Mouse (Mus musculus) embryo, embryonic 10.5 days (tissue): ENCODE measurements at regions not wholly inside any gene's neighbourhood (a gene's known extent, or its start where the extent isn't known, plus 50 kb on each side); places are given as distances from the start of the nearest gene placed in this dataset.

Experiments
- DNase-seq: peaks from one replicate; pipeline ENCODE4 v3.0.0-alpha.2; 2015; ENCODE audit warnings: low spot score

- no peak for DNase-seq
Observed at GRCm38 (mm10) chr2:84173450-84173849, 183.1 kb downstream of the Gm13691 start.

DNA sequence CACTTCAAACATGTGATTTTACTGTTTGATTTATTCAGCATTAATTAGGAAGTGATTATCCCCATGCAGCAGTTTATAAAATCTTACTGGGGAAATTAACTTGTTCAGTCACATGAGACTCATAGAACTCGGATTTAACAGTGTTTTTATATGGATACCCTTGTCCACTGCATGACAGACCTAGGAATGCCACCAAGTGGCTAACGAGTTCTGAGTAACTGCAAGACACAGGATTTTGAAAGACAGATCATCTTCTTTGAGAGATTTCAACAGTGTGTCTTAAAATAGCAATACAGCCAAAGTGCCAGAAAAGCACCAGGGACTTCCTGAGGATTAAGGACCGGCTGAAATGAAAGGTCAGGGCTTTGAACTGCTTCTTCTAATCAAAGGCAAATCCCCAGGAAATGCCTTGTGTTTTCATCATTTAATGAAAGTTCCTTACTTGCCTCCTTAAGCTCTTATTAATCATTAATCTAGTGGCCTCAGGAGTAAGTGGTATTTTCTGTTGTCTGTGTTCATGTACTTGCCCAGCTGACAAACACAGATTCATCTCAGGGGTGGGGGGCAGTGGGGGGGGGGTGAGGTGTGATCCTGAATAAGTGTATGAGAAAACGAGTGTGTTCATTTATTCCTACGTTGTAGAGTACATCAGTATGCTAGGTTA is 193.4 kb downstream of the Gm13691 start:
- peak; percentile 34 for DNase-seq

DNA sequence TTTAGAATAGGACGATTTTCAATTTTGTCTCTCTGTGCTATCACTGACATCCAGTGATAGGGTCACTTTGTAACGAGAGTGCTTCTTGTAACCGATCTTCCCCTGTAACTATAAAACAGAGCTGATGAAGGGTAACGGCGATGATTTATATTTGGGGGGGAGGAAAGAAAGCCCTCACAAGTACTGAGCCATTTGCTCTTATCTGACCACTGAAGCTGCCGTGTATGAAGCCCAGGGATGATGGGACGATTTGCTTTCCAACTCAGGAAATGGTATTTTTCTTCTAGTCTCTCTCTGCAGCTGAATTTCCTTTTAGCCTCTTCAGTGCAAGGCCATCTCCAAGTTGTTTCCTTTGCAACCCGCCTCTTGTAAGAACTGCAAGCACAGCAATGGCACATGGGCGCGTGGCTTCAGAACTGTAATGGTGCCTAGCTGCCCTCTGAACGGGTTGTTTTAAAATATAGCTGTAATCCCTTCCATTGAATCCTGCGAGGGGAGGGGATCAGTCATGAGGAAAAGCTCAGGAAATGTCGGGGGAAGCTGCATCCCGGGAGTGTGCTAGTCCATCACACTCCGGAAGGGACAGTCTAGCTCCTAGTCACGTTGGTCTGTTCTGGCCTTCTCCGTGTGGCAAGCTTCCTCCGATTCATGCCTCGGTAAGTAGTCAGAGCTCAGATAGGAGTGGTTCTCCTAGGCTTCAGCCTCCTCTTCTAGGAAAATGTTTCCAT is 194.1 kb downstream of the Gm13691 start:
- DNase-seq = peak; percentile 12

DNA sequence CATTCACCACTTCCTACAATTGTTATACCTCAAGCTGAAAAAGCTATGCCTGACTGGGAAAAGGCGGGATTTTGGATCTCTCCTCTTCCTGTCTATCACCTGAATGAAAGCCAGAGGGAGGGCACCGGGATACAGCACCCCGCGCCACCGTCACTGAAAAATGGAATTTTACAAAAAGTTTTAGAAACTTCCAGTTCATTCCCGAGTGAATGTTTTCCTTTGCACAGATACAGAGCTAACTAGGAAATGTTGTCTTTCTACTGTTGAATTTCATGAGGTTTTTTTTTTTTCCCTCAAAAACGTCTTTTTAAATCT is 194.6 kb downstream of the Gm13691 start:
- DNase-seq = no peak

DNA sequence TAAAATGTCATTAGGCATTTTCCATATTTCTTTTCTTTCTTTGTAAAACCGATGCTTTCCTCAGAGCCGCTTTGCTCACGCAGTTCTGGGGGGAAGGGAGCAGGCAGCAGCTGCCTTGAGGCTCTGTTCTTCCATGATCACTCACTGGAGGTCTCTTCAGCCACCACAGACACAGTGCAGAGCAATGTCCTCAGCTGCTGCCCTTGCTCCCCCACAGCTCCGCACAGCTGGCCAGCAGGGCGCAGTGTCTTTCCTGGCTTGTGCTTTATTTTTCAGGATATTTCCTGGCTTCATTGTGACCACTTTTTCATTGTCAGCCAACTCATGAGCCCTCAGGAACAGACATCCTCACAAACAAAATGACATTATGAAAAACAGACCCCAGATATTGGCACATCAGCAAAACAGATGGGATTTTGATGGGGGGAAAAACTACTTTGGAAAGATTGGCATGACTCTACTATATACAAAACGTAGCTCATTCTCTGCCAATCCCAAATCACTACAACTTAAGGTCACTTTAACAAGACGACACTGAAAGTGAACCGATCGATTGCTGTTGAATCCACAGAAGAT is 195.9 kb downstream of the Gm13691 start:
- DNase-seq = peak; percentile 49

GRCm38 (mm10) chr2:84187456-84187855 is 197.1 kb downstream of the Gm13691 start:
- DNase-seq = no peak

GRCm38 (mm10) chr2:84189302-84189701 is 198.9 kb downstream of the Gm13691 start:
- DNase-seq = no peak

DNA sequence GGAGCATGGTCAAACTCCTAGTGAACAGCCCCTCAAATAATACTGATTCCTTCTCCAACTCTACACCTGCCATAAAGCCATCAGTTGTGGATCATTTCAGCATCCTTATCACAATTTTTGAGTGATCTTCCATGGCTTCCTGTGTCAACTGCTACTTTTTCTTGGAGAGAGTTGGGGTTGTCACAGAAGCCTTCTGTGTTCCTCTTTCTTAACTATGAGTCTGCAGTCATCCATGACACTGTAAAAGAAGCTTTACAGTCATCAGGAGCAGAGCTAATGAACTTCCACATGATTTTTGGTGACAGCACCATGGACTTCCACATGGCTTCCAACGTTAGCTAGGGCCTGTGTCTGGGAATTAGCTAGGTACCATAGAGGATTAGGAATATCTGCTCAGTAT is 208.1 kb downstream of the Calcrl start:
- no peak for DNase-seq

- no peak for DNase-seq
Observed at GRCm38 (mm10) chr2:84222049-84222448, 203.2 kb downstream of the Calcrl start.

DNA sequence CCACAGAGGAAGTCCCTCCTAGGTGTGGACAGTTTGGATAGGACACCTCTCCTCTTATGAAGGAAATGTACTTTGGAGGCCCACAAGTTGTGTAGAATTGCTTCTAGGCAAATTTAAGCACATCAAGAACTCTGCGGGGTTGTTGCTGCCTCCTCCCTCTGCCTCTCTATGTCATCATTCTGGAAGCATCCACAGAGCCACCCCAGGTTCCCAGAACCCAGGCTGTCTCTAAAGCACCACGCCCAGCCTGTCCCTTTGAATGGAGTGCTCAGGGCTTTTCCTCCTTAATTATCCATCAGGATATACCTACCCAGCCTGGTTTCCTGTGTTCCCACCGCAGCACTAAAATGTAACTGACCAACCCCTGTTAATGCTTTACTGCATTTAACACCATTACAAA is 195.4 kb downstream of the Calcrl start:
- DNase-seq = no peak

DNA sequence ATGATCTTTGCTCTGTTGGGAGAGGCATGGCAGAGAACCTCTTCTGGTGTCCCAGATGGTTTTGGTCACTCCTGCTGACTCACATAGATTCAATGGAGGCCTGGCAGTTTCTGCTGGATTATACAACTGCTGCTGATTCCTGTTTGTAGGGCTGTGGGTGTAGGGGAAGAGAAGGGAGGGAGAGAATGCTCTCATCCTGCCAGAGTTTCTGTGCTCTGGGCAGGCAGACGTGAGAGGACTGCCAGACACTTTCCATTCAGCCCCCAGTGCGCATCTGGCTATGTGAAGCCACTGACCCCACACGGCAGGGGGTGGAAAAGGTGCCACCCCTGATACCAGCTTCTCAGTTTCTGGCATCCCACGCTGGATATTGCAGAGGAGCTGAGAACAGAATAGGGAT is 189.6 kb downstream of the Calcrl start:
- no peak for DNase-seq

DNA sequence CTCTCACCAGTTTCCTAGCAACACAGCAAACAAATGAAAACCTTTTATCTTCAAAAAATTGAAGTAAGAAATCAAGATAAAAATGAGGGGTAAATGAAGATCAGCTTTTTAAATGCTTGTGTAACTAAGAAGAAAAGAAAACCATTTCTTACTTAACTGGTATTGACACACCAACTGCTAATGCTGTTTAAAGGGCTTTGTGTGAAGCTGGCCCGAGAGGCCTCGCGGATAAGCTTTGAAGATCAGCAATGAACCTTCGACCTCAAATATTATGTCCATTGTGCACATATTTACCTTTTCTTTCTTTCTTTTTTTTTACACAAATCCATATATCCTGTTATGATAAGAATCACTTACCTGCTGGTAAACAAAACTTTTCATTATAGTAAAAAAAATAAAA is 184.0 kb downstream of the Calcrl start:
- peak; percentile 39 for DNase-seq

DNA sequence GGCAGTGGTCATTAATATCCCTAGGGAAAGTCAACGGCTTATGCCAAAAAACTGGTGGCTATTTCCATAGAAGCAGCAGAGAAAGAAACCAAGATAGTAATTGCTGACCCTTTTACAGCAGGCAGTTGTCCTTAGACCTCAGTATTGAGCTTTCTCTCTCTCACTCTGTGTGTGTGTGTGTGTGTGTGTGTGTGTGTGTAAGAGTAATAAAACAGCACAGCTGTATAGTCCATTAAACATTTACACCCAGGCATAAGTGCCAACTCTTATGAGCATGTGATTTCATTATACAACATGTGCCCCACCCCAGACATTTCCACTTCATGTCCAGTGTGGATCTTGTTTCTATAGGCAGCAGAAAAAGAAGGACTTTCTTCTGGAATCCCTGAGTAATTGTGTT is 183.2 kb downstream of the Calcrl start:
- no peak for DNase-seq

GRCm38 (mm10) chr2:84245900-84246299 is 179.3 kb downstream of the Calcrl start:
- no peak for DNase-seq

- DNase-seq = no peak
Observed at GRCm38 (mm10) chr2:84246562-84246961, 178.6 kb downstream of the Calcrl start.

- DNase-seq = no peak
Observed at GRCm38 (mm10) chr2:84248169-84248568, 177.0 kb downstream of the Calcrl start.

DNA sequence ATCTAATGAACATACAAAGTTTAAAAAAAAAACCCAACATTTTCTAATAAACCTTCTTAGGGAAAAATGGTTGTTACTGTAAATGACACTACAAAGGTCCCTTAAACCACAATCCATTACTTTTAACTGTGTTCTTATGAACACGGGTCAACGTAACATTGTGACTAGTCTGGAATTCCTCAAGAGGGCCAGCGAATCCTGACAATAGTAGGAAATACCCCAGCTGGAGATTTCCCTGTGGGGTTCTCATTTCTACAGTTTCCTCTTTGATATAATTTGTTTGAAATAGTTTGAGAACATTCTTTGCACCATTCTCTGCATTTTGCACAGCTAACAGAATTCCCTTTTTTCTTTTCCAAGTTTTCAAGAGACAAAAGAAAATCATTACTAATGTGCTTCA is 175.3 kb downstream of the Calcrl start:
- no peak for DNase-seq

- DNase-seq = no peak
Observed at GRCm38 (mm10) chr2:84252076-84252475, 173.1 kb downstream of the Calcrl start.

DNA sequence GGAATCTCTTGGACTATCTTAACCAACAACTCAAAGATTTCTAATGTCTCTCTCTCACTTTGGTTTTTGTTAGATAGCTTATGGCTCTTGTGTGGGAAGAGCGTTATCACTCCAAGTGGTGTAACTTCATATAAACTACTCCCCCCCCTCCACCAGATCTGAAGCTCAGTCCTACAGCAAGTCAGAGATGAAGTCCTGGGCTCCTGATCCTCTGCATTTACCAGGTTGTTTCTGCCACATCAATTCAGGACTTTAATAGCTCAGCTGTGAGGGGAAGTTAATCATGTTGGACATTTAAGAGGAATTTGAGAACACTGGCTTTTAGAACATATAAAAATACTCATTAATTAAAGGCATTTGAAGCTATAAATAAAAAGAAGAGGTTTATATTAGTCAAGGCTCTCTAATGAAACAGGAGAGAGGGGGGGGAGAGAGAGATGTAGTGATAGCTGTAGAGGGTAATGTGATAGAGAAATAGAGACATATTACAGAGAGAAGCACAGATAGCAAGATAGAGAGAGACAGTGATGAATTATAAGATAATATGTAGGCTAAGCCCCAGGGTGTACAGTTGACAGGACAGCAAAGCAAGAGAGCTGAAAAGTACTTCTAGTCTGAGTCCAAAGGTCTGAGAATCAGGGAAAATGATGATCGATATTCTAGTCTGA is 166.7 kb downstream of the Calcrl start:
- no peak for DNase-seq

- DNase-seq = no peak
Observed at GRCm38 (mm10) chr2:84259222-84259621, 166.0 kb downstream of the Calcrl start.

DNA sequence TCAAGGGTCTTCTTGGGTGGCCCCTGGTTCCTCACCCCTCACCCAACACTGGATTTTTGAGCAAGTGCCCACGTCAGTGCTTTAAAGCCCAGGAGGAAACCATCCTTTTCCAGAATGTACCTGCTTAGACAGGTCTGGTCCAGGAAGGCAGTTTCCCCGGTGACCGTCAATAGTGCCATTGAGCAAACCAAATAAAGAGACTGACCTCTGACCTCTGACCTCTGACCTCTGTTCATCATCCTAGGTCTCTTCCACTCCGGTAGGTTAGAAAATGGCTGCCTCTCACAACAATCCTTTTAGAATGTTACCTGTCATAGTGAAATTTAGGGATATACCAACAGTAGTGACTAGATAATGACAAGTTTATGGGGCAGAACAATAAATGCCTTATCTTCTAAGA is 164.5 kb downstream of the Calcrl start:
- peak; percentile 68 for DNase-seq

DNA sequence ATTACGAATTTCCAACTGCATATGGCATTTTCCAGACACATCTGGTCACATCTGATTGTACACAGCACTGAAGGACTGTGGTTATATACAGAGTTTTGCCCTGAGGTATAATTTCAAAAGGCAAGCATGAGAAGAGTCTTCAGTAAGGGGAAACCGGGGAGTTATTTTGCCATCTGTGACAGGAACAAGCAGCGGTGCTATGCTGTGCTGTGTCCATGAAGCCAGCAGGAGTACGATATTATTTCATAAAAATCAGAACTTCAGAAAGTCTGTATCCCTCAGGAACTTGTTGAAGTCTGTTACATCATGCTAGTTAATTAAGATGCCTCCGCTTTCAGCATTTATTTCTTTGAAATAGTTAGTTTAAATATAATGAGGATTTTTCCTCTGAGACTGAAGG is 163.7 kb downstream of the Calcrl start:
- DNase-seq = no peak

GRCm38 (mm10) chr2:84264485-84264884 is 160.7 kb downstream of the Calcrl start:
- DNase-seq = no peak
